ENCODE assay signal across 9 mouse cellular contexts in the genomic region with DNA sequence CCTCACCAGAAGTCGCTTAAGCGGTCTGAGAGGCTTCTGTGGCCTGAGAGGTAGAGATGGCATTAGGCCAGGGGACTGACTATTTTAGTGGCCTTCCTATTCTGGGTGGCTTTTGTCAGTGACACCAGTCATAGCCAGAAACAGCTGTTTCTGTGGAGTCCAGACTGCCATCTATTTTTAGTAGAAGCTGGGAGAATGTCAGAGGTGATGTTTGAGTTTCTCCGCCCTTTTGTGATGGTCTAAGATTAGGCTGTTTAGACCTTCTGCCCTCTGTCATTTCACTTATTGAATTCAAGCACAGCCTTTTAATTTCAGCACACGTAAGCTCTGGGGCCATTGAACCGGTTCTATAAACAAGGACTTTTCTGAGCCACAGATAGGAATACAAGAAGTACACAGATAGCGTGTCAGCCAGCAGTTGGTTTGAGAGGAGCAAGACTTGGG. TPM values are rescaled to one million over a fixed set of nuclear protein-coding genes. Genes with fewer than 3 reads are reported as not detected.
DNase-seq lines count a peak whose midpoint lies in the region; ATAC-seq and TF ChIP-seq lines count a peak whose summit lies in the region.
"Had no signal": no experiment of that assay in that cellular context is flagged by ENCODE, and none has a peak within 500 bp of the region (broad histone marks: within the 10 kb centered on the region; RNA-seq: fewer than 3 reads in every experiment).

No protein-coding gene starts in this region.

- H3K9ac ChIP-seq in heart, embryonic 16.5 days (ENCODE audit: low read length): peak overlapping the region; percentile 59
- no peak overlapping the region for H3K9ac ChIP-seq in lung, postnatal 0 days (replicated peaks; ENCODE audit: low read depth)

- H3K9me3 ChIP-seq in heart, embryonic 16.5 days (replicated peaks; ENCODE audit: control insufficient read depth, low read length): no peaks in the 10 kb centered on the region
- H3K9me3 ChIP-seq in lung, postnatal 0 days (ENCODE audit: low read length): no peaks in the 10 kb centered on the region

- peaks cover 47% of the 10 kb centered on the region for H3K4me1 ChIP-seq in heart, embryonic 16.5 days (ENCODE audit: control insufficient read depth, insufficient read depth, low read length)
- H3K4me1 ChIP-seq in lung, postnatal 0 days (ENCODE audit: insufficient read depth, low read depth, low read length): peaks cover 9% of the 10 kb centered on the region; the same call in 1 of the 2 replicates

- no peaks in the 10 kb centered on the region for H3K36me3 ChIP-seq in heart, embryonic 16.5 days (ENCODE audit: control insufficient read depth, insufficient read depth)
- H3K36me3 ChIP-seq in lung, postnatal 0 days (ENCODE audit: insufficient read depth, low read length): no peaks in the 10 kb centered on the region

- peak; percentile 27 for DNase-seq in kidney, adult 9 months
- no peak for DNase-seq in kidney, adult 8-10 months
- DNase-seq in gastrocnemius, adult 8-10 months (ENCODE audit: low spot score in 2 of 2): peak; percentile 53 to 62
- DNase-seq in lung, postnatal 0 days (ENCODE audit: low spot score): peak; percentile 79
- DNase-seq in urinary bladder, adult 2 months (ENCODE audit: low spot score): no peak
- no peak for DNase-seq in left cerebral cortex, adult 8-10 months (ENCODE audit: low spot score in 2 of 2)
- no peak for DNase-seq in testis, postnatal 14 days (ENCODE audit: low spot score)
- DNase-seq: thymus, postnatal 4 days had no signal

- TF ChIP-seq EP300 in lung, postnatal 0 days (IDR thresholded peaks at IDR 0.05): peak; percentile 76

- 27% methylated on average over 6 of the region's 6 CpGs for WGBS in heart, embryonic 16.5 days
- 30% methylated on average over 6 of the region's 6 CpGs for WGBS in lung, postnatal 0 days

- peak overlapping the region; percentile 96 for H3K27ac ChIP-seq in heart, embryonic 16.5 days (ENCODE audit: low read length)
- H3K27ac ChIP-seq in lung, postnatal 0 days (ENCODE audit: low read length): peak overlapping the region; percentile 45

- peak overlapping the region; percentile 12; the same call in 1 of the 2 replicates for H3K4me3 ChIP-seq in heart, embryonic 16.5 days (ENCODE audit: low read length)
- H3K4me3 ChIP-seq in lung, postnatal 0 days (ENCODE audit: low read depth, low read length): no peak overlapping the region

- no peaks in the 10 kb centered on the region; the same call in 1 of the 2 replicates for H3K27me3 ChIP-seq in heart, embryonic 16.5 days (ENCODE audit: control insufficient read depth, insufficient read depth, low read length)
- no peaks in the 10 kb centered on the region for H3K27me3 ChIP-seq in lung, postnatal 0 days (replicated peaks; ENCODE audit: insufficient read depth, low read length)

- peak; percentile 88 for ATAC-seq in heart, embryonic 16.5 days (replicated peaks; ENCODE audit: extremely low read depth, insufficient read depth, low FRiP score)
- ATAC-seq in lung, postnatal 0 days: peak; percentile 79

- no peak for TF ChIP-seq CTCF in lung, postnatal 0 days (IDR thresholded peaks at IDR 0.05)

- peak overlapping the region; percentile 52 for H3K4me2 ChIP-seq in heart, embryonic 16.5 days (ENCODE audit: low read depth, low read length)
- no peak overlapping the region for H3K4me2 ChIP-seq in lung, postnatal 0 days (replicated peaks; ENCODE audit: low read depth, low read length)

RNA-seq across cellular contexts. Expression of gene Cblb, which starts 40.8 kb away (rescaled TPM):
- 10 to 100 TPM; 10.3 to 16.6 (median 13.4) TPM for total RNA-seq in gastrocnemius, adult 8-10 months (2022)
- polyA plus RNA-seq in heart, embryonic 16.5 days (2015; fragmentation: Nextera tagmentation; extraction: Ambion mirVana): 10.5 and 12.0 TPM in 2 replicates
- polyA plus RNA-seq in lung, postnatal 0 days (2015; fragmentation: Nextera tagmentation; extraction: Ambion mirVana): 8.4 and 8.7 TPM in 2 replicates
- polyA plus RNA-seq in urinary bladder, adult 2 months (2012; rRNA removed): 9.6 and 10.8 TPM in 2 replicates
- 10 to 100 TPM; 17.9 to 19.4 (median 19.1) TPM for total RNA-seq in left cerebral cortex, adult 8-10 months (2022)

Comparison
In these comparisons a context has a peak if more than half of its experiments do, and no peak if none do; other contexts are left out.
1. DNase-seq: peak in kidney, adult 9 months (single experiment), gastrocnemius, adult 8-10 months (2 of 2) and lung, postnatal 0 days (single experiment); none in kidney, adult 8-10 months (0 of 2), urinary bladder, adult 2 months (single experiment), left cerebral cortex, adult 8-10 months (0 of 2) and testis, postnatal 14 days (single experiment).